Mouse (Mus musculus): Measurements from ENCODE around the gene Ranbp3l.

- no peak for TF ChIP-seq POLR2A (IDR thresholded peaks at IDR 0.05; ENCODE audit: insufficient read depth, low read depth, low read length)
- TF ChIP-seq CTCF (IDR thresholded peaks at IDR 0.05), result no peak
Measured at GRCm38 (mm10) chr15:9009196-9009595, 41.4 kb downstream of the Ranbp3l start.

Data from heart, adult 2 months (tissue).